Mouse (Mus musculus): Measurements from ENCODE around the gene Slc25a30.

The Slc25a30 gene

DNA sequence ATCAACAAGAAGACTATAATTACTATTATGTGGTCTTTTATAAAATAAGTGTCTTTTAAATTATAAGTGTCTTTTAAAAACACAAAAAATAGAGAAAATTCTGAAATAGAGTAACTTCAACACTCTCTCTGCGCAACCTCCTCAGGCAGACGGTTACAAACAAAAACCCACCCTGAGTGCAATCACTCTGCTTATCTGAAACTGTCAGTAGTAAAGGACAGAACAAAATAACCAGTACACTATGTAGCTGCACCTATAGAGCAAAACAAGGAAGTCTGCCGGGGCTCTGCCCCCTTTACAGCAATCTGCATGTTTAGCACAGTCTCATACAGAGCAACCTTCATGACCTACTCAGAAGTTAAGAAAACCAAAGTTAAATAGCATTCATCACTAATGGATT is 44.9 kb downstream of the Slc25a30 start:
- no peak for DNase-seq (ENCODE audit: low spot score)

DNA sequence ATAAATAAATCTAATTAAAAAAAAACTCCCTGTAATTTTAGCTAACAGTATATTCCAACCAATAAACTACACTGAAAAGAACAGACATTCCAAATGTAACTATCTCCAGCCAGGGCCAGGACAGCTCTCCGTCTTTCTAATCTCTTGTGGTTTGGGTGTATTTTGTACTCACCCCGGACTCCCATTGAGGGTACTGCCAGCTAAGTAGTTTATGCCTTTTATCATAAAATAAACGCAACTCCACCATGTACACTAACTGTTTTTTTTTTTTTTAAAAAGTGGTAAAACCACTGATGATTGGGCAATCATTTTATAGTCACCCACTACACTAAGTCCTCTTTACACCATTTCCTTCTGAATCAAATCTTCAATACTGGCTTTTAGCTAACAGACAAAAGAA is 51.2 kb downstream of the Slc25a30 start:
- DNase-seq (ENCODE audit: low spot score), result no peak

DNA sequence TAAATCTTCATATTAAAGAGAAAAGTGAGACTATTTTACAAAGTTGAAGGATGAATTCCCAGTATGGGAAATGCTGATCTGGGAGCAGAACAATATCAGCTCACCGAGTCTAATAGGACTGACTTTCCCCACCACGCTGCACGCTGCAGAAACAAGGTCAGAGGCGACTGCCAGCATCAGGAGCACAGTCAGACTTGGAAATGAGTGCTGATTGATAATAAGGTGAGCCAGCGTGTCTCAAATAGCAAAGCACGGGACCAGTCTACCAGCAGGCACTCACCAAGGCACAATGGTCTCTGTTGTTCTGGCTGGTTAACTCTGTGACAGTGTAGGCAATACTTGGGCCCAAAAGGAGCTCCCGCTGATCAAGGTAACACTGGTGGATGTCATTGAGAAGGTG is 54.2 kb downstream of the Slc25a30 start:
- no peak for DNase-seq (ENCODE audit: low spot score)

DNA sequence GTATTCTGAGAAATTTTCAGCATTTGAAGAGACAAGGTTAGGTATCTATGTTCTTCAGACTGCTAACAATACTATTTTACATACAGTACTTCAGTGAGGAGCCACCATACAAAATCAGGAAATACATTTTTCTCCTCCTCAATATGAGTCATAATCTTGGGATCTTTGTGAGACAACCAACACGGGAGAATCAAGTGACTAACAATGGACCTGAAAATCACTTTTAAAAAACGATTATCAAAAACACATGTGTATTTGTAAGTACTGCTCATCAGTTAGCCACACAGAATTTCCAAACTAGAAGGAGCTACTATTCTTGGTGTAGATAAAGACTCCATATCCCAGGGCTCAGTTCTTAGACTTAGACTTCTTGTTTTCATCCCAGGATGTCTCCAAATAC is 55.5 kb downstream of the Slc25a30 start:
- DNase-seq (ENCODE audit: low spot score), result no peak

DNA sequence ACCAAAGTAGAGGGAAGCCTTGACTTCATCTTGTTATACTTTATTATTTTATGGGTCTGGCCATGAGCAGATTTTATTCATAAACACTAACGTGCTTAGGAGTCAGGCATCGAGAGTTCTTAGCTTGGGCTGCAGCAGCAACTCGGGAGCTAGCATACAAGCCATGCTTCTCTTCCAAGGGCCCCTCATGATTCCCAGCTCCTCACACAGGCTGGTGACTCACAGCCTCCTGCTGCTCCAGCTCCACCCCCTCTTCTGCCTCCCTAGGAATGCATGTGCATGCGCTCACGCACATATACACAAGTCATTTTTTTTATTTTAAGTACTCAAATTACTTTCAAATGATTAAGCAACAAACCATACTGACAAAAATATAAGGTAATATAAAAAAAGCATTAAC is 58.7 kb downstream of the Slc25a30 start:
- no peak for DNase-seq (ENCODE audit: low spot score)

DNA sequence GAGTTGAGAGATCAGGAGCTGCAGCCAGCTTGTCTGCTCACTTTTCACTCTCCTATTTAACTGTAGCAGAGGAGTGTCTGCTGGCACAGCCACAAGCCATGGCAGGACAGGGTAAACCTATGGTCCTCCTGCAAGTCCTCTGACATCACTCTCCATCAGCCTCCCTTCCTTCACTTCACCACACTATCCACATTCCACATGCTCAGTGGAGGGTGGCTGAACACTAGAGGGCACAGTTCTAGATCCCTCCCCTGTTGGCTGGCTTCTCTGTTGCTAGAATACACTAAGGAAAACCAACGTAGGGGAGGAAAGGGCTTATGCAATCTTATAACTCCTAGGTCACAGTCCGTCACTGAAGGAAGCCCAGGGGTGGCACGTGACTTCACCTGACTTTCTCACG is 59.8 kb downstream of the Slc25a30 start:
- DNase-seq (ENCODE audit: low spot score), result peak; percentile 12

DNA sequence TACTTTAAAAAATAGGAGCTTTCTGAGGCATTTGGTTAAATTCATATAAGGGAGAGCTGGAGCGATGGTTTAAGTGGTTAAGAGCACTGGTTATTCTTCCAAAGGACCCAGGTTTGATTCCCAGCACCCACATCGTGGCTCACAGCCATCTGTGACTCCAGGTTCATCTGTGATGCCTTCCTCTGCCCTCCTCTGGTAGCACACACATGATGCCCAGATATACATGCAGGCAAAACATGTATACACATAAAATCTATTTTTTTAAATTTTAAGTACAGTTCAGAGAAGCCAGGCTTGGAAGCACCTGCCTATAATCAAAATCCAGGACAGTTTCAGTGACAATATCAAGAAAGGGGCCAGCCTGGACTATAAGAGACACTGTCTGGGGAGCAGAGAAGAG is 64.0 kb downstream of the Slc25a30 start:
- DNase-seq (ENCODE audit: low spot score), result no peak

DNA sequence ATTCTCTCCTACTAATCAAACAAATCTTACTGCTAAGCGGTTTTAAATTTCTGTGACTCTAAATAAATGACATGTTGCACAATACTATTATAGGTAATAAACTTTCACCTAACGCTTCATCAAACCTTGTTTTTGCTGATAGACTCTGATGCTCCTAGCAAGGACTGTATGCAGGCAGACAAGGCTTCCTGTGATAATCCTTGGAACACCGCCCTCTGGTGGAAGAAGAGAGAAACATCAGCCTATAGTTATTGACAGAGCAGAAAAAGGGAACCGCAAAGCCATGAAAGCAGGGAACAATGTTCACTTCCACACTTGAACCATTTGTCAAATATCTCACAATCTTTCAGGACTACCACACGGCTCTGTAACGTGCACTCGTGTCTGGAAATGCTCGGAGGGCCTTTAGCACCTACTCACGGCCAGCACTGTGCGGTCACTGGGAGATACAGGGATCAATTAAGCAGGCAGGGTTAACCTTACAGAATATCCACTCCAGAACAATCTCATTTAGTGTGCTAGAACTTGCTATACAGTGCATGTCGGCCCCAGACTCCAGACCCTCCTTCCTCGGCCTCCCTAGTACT is 64.8 kb downstream of the Slc25a30 start:
- peak; percentile 46 for DNase-seq (ENCODE audit: low spot score)

DNA sequence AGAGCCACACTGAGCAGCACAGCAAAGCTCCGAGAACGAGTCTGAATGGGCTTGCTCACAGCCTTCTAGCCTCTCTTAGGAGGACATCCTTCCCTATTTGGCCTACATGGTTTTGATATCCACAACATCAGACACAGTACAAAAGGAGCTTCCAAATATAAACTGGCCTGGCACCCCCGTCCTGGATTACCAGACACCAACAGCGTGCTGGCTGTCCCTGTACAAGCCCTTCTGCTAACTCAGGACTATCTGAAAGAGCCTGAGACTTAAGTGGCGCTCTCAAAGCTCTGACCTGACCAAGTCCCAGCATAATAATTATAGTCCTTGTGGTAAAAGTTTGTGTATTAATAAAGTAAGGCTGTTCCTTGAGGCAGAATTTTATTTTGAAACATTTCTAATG is 66.7 kb downstream of the Slc25a30 start:
- no peak for DNase-seq (ENCODE audit: low spot score)

DNA sequence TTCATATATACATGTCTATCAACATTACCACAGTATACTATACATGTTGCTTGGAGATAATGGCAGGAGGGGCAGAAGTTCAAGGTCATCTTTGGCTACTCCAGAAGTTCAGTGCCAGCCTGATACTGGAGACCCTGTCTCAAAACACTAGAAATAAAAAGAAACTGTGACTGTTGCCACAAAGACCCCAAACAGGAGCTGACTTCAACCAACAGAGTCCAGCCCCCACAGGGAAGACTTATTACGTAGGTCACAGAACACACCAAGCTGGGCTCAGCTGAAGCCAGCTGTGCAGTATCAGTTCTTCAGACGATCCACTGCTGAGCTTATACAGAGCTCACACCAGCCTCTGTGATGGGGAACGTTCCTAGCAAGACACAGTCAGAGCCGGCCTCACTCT is 70.4 kb downstream of the Slc25a30 start:
- DNase-seq (ENCODE audit: low spot score), result no peak

DNA sequence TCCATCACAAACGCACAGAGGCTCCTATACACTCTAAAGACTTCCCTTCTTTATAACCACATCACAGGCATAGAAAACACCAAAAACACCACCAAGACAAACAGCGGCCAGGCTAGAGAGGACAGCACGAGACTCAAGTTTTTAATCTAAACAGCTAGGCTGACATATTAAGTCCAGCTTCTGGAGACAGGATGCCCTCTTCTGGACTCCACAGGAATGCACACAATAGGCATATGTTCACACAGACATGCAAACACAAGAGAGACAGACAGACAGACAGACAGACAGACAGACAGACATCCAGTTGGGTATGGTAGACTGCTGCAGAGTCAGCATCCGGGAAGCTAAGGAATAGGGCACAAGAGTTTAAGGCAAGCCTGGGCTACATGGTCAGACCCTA is 73.2 kb downstream of the Slc25a30 start:
- DNase-seq (ENCODE audit: low spot score), result no peak

DNA sequence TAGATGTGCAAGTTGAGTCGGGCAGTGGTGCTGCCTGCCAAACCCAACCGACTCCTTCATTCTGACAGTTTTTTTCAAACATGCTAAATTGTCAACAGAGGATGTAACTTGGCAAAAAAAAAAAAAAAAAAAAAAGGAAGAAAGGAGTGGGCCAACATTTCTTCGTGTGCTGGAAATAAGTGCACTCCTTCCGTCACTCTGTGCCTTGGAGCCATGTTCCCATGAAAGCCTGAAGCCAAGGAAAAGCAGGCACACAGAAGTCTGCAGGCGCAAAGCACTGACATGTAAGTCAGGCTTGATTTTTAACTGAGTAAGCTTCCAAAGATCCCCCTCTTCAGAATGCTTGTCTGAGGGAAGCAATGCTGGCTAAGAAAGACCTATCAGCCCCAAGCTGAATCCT is 74.2 kb downstream of the Slc25a30 start:
- DNase-seq (ENCODE audit: low spot score), result no peak

DNA sequence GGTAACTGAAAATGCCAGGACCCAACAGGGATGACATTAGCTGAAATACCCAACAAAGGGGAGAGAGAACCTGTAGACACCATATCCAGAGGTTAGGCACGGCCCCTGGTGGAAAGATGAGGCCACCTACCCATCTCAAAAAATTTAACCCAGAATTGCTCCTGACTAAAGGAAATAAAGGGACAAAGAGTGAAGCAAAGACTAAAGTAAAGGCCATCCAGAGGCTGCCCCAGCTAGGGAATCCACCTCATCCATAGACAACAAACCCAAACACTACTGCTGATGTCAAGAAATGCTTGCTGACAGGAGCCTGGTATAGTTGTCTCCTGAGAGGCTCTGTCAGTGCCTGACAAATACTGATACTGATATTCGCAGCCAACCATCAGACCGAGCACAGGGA is 75.1 kb downstream of the Slc25a30 start:
- no peak for DNase-seq (ENCODE audit: low spot score)
